Mouse (Mus musculus) kidney, embryonic 15.5 days (tissue): Measurements from ENCODE around the gene Diaph2. TPM values are rescaled to one million over a fixed set of nuclear protein-coding genes. Genes with fewer than 3 reads are reported as not detected.
"Not testable (repeated sequence)": the region's sequence is repeated elsewhere in the genome, so short reads cannot be mapped to it uniquely, and the experiment has no call there.

Experiments
- ATAC-seq: fragments of 200-750 bp; cut with Nextera tagmentation; replicated peaks from 2 replicates; pipeline ENCODE4 v1.8.0; 2017; ENCODE audit warnings: moderate TSS enrichment; ENCODE audit not compliant: low FRiP score
- H3K27ac ChIP-seq: fragments of 300-500 bp; sonication (generic); 2 replicates; pipeline ENCODE4 v1.5.1; 2015; ENCODE audit warnings: mild to moderate bottlenecking, inconsistent platforms
- H3K27me3 ChIP-seq: fragments of 300-500 bp; sonication (generic); 2 replicates; pipeline ENCODE4 v1.6.1; 2015; ENCODE audit warnings: inconsistent platforms
- H3K36me3 ChIP-seq: fragments of 300-500 bp; sonication (generic); 2 replicates; pipeline ENCODE4 v1.6.1; 2015; ENCODE audit warnings: inconsistent platforms
- H3K4me1 ChIP-seq: fragments of 300-500 bp; sonication (generic); 2 replicates; pipeline ENCODE4 v1.6.1; 2015; ENCODE audit warnings: inconsistent platforms
- H3K4me2 ChIP-seq: fragments of 300-500 bp; sonication (generic); 2 replicates; pipeline ENCODE4 v1.6.1; 2015; ENCODE audit warnings: moderate library complexity, mild to moderate bottlenecking, inconsistent platforms
- H3K4me3 ChIP-seq: fragments of 300-500 bp; sonication (generic); replicated peaks from 2 replicates; pipeline ENCODE4 v1.5.1; 2015; ENCODE audit warnings: mild to moderate bottlenecking, inconsistent platforms
- H3K9ac ChIP-seq: fragments of 300-500 bp; sonication (generic); 2 replicates; pipeline ENCODE4 v1.6.1; 2015; ENCODE audit warnings: mild to moderate bottlenecking, inconsistent platforms
- H3K9me3 ChIP-seq: fragments of 300-500 bp; sonication (generic); replicated peaks from 2 replicates; pipeline ENCODE4 v1.6.1; 2016; ENCODE audit warnings: inconsistent platforms
- WGBS: fragments of 180-500 bp; shearing (Covaris S2); methylation state at CpG from one replicate; pipeline ENCODE4 v1.1.7; 2015; ENCODE audit warnings: mixed read lengths; 5-methylcytosine and 5-hydroxymethylcytosine counted together
- polyA plus RNA-seq: library from polyadenylated mRNA; unstranded; fragments of >200 nt; fragmentation: Nextera tagmentation; extraction: Ambion mirVana; gene quantifications from 2 replicates; pipeline ENCODE4 v1.2.1, GENCODE M21; 2015

Diaph2 gene
- polyA plus RNA-seq, 1 experiment from 2014 or later: 5.1 TPM

GRCm38 (mm10) chrX:129762649-129763048 is 13.1 kb downstream of the Diaph2 start:
- Histone ChIP-seq H3K27ac (no peak overlapping the region), H3K4me3 (no peak overlapping the region), H3K9ac (no peak overlapping the region), H3K4me1 (no peaks in the 10 kb centered on the region), H3K9me3 (no peaks in the 10 kb centered on the region), H3K36me3 (no peaks in the 10 kb centered on the region), H3K4me2 (no peak overlapping the region), H3K27me3 (no peaks in the 10 kb centered on the region)
- no peak for ATAC-seq
- WGBS: 83% methylated on average over 2 of the region's 2 CpGs

GRCm38 (mm10) chrX:129765378-129765777 is 15.8 kb downstream of the Diaph2 start:
- no peak overlapping the region for H3K27ac ChIP-seq
- WGBS: 78% methylated on average over 2 of the region's 2 CpGs
- ATAC-seq: no peak

GRCm38 (mm10) chrX:129766811-129767210 is 17.3 kb downstream of the Diaph2 start:
- WGBS: 38% methylated on average over 1 of the region's 1 CpGs
- H3K4me3 ChIP-seq: no peak overlapping the region
- H3K27ac ChIP-seq: no peak overlapping the region
- no peaks in the 10 kb centered on the region for H3K36me3 ChIP-seq
- no peak for ATAC-seq
- H3K27me3 ChIP-seq: no peaks in the 10 kb centered on the region
- H3K4me1 ChIP-seq: no peaks in the 10 kb centered on the region
- no peaks in the 10 kb centered on the region for H3K9me3 ChIP-seq
- no peak overlapping the region for H3K9ac ChIP-seq
- H3K4me2 ChIP-seq: no peak overlapping the region

More at GRCm38 (mm10) chrX:129765378-129765777, 15.8 kb downstream of the Diaph2 start:
- H3K27me3 ChIP-seq: no peaks in the 10 kb centered on the region
- H3K4me1 ChIP-seq: no peaks in the 10 kb centered on the region
- H3K4me2 ChIP-seq: no peak overlapping the region
- H3K36me3 ChIP-seq: no peaks in the 10 kb centered on the region
- H3K9me3 ChIP-seq: no peaks in the 10 kb centered on the region
- H3K4me3 ChIP-seq: no peak overlapping the region
- H3K9ac ChIP-seq: no peak overlapping the region

GRCm38 (mm10) chrX:129770625-129771024 is 21.1 kb downstream of the Diaph2 start:
- Histone ChIP-seq H3K4me2 (no peak overlapping the region), H3K9ac (no peak overlapping the region), H3K27ac (no peak overlapping the region), H3K36me3 (no peaks in the 10 kb centered on the region), H3K9me3 (no peaks in the 10 kb centered on the region), H3K4me3 (no peak overlapping the region), H3K27me3 (no peaks in the 10 kb centered on the region), H3K4me1 (no peaks in the 10 kb centered on the region)
- WGBS: 60% methylated on average over 2 of the region's 2 CpGs
- ATAC-seq: no peak

GRCm38 (mm10) chrX:129773556-129774255 is 24.2 kb downstream of the Diaph2 start:
- H3K4me1 ChIP-seq: no peaks in the 10 kb centered on the region
- WGBS: 77% methylated on average over 11 of the region's 11 CpGs
- no peaks in the 10 kb centered on the region for H3K9me3 ChIP-seq
- no peak for ATAC-seq
- no peak overlapping the region for H3K4me2 ChIP-seq
- H3K9ac ChIP-seq: no peak overlapping the region
- no peaks in the 10 kb centered on the region for H3K36me3 ChIP-seq
- no peak overlapping the region for H3K4me3 ChIP-seq
- H3K27ac ChIP-seq: no peak overlapping the region
- H3K27me3 ChIP-seq: no peaks in the 10 kb centered on the region

GRCm38 (mm10) chrX:129774478-129774877 is 24.9 kb downstream of the Diaph2 start:
- H3K4me1 ChIP-seq: no peaks in the 10 kb centered on the region
- no peaks in the 10 kb centered on the region for H3K36me3 ChIP-seq
- H3K4me2 ChIP-seq: no peak overlapping the region
- no peak overlapping the region for H3K9ac ChIP-seq
- H3K27ac ChIP-seq: no peak overlapping the region
- ATAC-seq: no peak
- no peaks in the 10 kb centered on the region for H3K27me3 ChIP-seq
- H3K4me3 ChIP-seq: no peak overlapping the region
- 59% methylated on average over 3 of the region's 3 CpGs for WGBS
- no peaks in the 10 kb centered on the region for H3K9me3 ChIP-seq

- Histone ChIP-seq H3K4me2 (no peak overlapping the region), H3K4me3 (no peak overlapping the region)
Measured at GRCm38 (mm10) chrX:129776761-129777160, 27.2 kb downstream of the Diaph2 start.

GRCm38 (mm10) chrX:129777404-129777962 is 27.9 kb downstream of the Diaph2 start:
- Histone ChIP-seq H3K4me3 (no peak overlapping the region), H3K9ac (no peak overlapping the region), H3K27me3 (no peaks in the 10 kb centered on the region), H3K4me1 (no peaks in the 10 kb centered on the region), H3K36me3 (no peaks in the 10 kb centered on the region), H3K27ac (no peak overlapping the region), H3K4me2 (no peak overlapping the region), H3K9me3 (no peaks in the 10 kb centered on the region)
- no peak for ATAC-seq
- WGBS: 85% methylated on average over 4 of the region's 4 CpGs

More at GRCm38 (mm10) chrX:129776761-129777160, 27.2 kb downstream of the Diaph2 start:
- ATAC-seq: no peak
- H3K27me3 ChIP-seq: no peaks in the 10 kb centered on the region
- H3K4me1 ChIP-seq: no peaks in the 10 kb centered on the region
- H3K36me3 ChIP-seq: no peaks in the 10 kb centered on the region
- no peak overlapping the region for H3K27ac ChIP-seq
- no peaks in the 10 kb centered on the region for H3K9me3 ChIP-seq
- H3K9ac ChIP-seq: no peak overlapping the region
- WGBS: 70% methylated on average over 1 of the region's 1 CpGs

GRCm38 (mm10) chrX:129781844-129782243 is 32.3 kb downstream of the Diaph2 start:
- no peaks in the 10 kb centered on the region for H3K27me3 ChIP-seq
- WGBS: 75% methylated on average over 2 of the region's 2 CpGs
- ATAC-seq: no peak

GRCm38 (mm10) chrX:129784062-129784461 is 34.5 kb downstream of the Diaph2 start:
- Histone ChIP-seq H3K4me1 (no peaks in the 10 kb centered on the region), H3K4me3 (no peak overlapping the region), H3K27me3 (no peaks in the 10 kb centered on the region), H3K27ac (no peak overlapping the region), H3K9ac (no peak overlapping the region), H3K9me3 (no peaks in the 10 kb centered on the region), H3K4me2 (no peak overlapping the region), H3K36me3 (no peaks in the 10 kb centered on the region)
- ATAC-seq: no peak; the same call in 1 of the 2 replicates
- 84% methylated on average over 5 of the region's 5 CpGs for WGBS

More at GRCm38 (mm10) chrX:129781844-129782243, 32.3 kb downstream of the Diaph2 start:
- no peak overlapping the region for H3K9ac ChIP-seq
- no peak overlapping the region for H3K27ac ChIP-seq
- no peaks in the 10 kb centered on the region for H3K9me3 ChIP-seq
- H3K4me1 ChIP-seq: no peaks in the 10 kb centered on the region
- no peak overlapping the region for H3K4me3 ChIP-seq
- no peaks in the 10 kb centered on the region for H3K36me3 ChIP-seq
- no peak overlapping the region for H3K4me2 ChIP-seq

GRCm38 (mm10) chrX:129799920-129800319 is 50.4 kb downstream of the Diaph2 start:
- not testable (repeated sequence) for H3K9me3 ChIP-seq, ATAC-seq, H3K27ac ChIP-seq, H3K4me2 ChIP-seq, H3K36me3 ChIP-seq, H3K4me3 ChIP-seq, H3K4me1 ChIP-seq, H3K27me3 ChIP-seq, H3K9ac ChIP-seq
- WGBS: 89% methylated on average over 2 of the region's 2 CpGs

GRCm38 (mm10) chrX:129831903-129832302 is 82.4 kb downstream of the Diaph2 start:
- Histone ChIP-seq H3K27me3 (no peaks in the 10 kb centered on the region), H3K4me1 (no peaks in the 10 kb centered on the region), H3K36me3 (no peaks in the 10 kb centered on the region), H3K9me3 (no peaks in the 10 kb centered on the region), H3K9ac (no peak overlapping the region), H3K27ac (no peak overlapping the region), H3K4me2 (no peak overlapping the region), H3K4me3 (no peak overlapping the region)
- ATAC-seq: no peak
- WGBS: 42% methylated on average over 2 of the region's 2 CpGs

GRCm38 (mm10) chrX:129833887-129834286 is 84.3 kb downstream of the Diaph2 start:
- no peak overlapping the region for H3K4me3 ChIP-seq
- H3K4me1 ChIP-seq: no peaks in the 10 kb centered on the region
- H3K36me3 ChIP-seq: no peaks in the 10 kb centered on the region
- H3K9ac ChIP-seq: no peak overlapping the region
- no peak overlapping the region for H3K4me2 ChIP-seq
- no peaks in the 10 kb centered on the region for H3K9me3 ChIP-seq
- no peak for ATAC-seq
- no peaks in the 10 kb centered on the region for H3K27me3 ChIP-seq
- H3K27ac ChIP-seq: no peak overlapping the region
